Comparison of ENCODE assay signal across 16 mouse cellular contexts in genomic region chr13:30761151-30761631, GRCm38 (mm10). TPM values are rescaled to one million over a fixed set of nuclear protein-coding genes. Genes with fewer than 3 reads are reported as not detected.
DNase-seq lines count a peak whose midpoint lies in the region; ATAC-seq lines count a peak whose summit lies in the region.
"Had no signal": no experiment of that assay in that cellular context is flagged by ENCODE, and none has a peak within 500 bp of the region (broad histone marks: within the 10 kb centered on the region; RNA-seq: fewer than 3 reads in every experiment).

No protein-coding gene starts in this region.

- intact Hi-C loops in gastrocnemius, postnatal 36 days (cut with DNase I): no loop called here

- peak; percentile 80 for ATAC-seq in neutrophil, adult 5-6 weeks (ENCODE audit: extremely low read depth, insufficient number of reproducible peaks, low FRiP score, poor library complexity, severe bottlenecking)
- ATAC-seq: forebrain, embryonic 15.5 days; midbrain, embryonic 13.5 days; Patski had no signal

- peak; percentile 23 for DNase-seq in lung, postnatal 25 days (ENCODE audit: low spot score)
- DNase-seq in lung, postnatal 10 days: no peak
- DNase-seq in T-cell, adult 2 months (ENCODE audit: low spot score): peak; percentile 46
- DNase-seq in thymus, postnatal 25 days: peak; percentile 67
- no peak for DNase-seq in frontal cortex, postnatal 25 days (ENCODE audit: low spot score in 2 of 2)
- no peak for DNase-seq in gastrocnemius, postnatal 36 days
- DNase-seq in embryo, embryonic 10 days (ENCODE audit: low spot score): no peak
- DNase-seq: cerebellum, adult 8-10 months; heart, postnatal 4 days; kidney, adult 11 months; layer of hippocampus, postnatal 36 days; right cerebral cortex, postnatal 14 days had no signal

RNA-seq across cellular contexts. Expression of gene Irf4, which starts 12.2 kb away (rescaled TPM):
- total RNA-seq in neutrophil, adult 5-6 weeks (2017): 62.0 and 67.5 TPM in 2 replicates
- total RNA-seq in gastrocnemius, postnatal 36 days (2021): under 1 TPM; 0.79 TPM

Comparison
In these comparisons a context has a peak if more than half of its experiments do, and no peak if none do; other contexts are left out.
1. DNase-seq: peak in lung, postnatal 25 days (single experiment), T-cell, adult 2 months (single experiment) and thymus, postnatal 25 days (single experiment); none in lung, postnatal 10 days (single experiment), frontal cortex, postnatal 25 days (0 of 2), gastrocnemius, postnatal 36 days (0 of 2) and embryo, embryonic 10 days (single experiment).
2. RNA of gene Irf4, which starts 12.2 kb away (total RNA-seq): 62.0 to 67.5 TPM in neutrophil, adult 5-6 weeks; 0.79 TPM in gastrocnemius, postnatal 36 days; every median in the first group is over 10 times any median in the second.